Mouse (Mus musculus) frontal cortex, adult (tissue): ENCODE measurements around the gene Gimap5.

ENCODE experiments used
- ATAC-seq: cut with Nextera tagmentation; 2 replicates; pipeline ENCODE4 v1.9.2; 2017; ENCODE audit warnings: mild to moderate bottlenecking, moderate library complexity, mixed read lengths; ENCODE audit not compliant: low TSS enrichment

The Gimap5 gene

GRCm38 (mm10) chr6:48745959-48746889 lies at the start of gene Gimap5:
Gene Gimap5 (plus strand): TSS chr6:48746197.
- ATAC-seq, result peak; percentile 90

- no peak for ATAC-seq
These were observed 49.0 kb upstream of the Gimap5 start for GRCm38 (mm10) chr6:48696830-48697554.

DNA sequence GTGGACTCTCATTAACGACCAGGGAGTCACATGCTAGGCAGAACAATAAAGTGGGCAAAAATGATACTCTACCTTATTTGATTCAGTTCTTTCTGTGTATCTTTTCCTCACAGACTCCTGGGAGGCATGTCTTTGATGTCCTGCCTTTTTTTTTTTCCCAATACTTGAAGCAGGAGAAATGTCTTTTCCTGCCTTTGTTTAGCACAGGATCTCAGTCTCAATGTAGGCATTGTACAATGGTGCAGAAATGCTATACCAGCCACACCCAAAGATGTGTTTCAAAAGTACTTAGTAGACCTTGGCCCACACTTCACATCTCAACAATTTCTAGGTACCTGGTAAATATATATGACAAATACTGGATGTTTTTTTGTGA lies 48.5 kb upstream of the Gimap5 start:
- ATAC-seq, result no peak

GRCm38 (mm10) chr6:48698066-48698856 lies 47.7 kb upstream of the Gimap5 start:
- no peak for ATAC-seq

- no peak for ATAC-seq
These were observed 47.1 kb upstream of the Gimap5 start for GRCm38 (mm10) chr6:48698888-48699287.

DNA sequence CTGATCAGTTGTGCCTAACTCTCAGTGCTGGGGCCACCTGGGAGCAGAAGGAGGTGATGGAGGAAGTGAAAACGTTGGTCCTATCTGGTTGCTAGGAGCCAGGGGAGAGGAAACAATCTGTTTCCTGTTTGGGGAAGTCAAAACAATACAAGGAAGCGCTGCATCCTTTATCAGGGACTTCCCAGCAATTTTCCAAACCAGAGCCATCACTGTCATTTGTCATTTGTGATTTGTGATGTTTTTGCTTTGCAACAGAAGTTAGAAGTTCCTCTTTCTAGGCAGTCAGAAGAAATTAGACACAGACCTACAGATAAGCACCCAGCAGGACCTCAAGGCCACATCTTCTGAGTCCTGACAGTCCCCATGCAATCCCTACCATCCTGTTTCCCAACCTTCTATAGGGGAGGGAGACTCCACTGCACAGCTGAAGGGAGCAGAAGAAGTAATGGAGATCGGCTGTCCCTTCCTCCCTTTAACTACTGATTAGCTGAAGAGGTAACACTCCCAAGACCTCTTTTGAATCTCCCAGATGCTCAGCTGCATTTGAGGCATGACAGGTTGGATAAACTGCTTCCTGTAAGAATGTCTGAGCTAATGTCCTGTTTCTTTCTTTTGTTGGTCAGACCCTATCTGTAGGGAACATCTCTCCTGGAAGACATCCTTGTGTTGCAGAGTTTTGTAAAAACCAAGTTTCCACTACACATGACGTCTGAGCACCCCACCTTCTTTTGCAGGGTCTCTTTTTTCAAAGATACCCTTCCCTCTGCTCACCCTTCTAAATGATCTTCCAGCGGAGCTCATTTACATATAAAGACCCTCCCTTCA lies 45.5 kb upstream of the Gimap5 start:
- no peak for ATAC-seq

- no peak for ATAC-seq
These were observed 43.9 kb upstream of the Gimap5 start for GRCm38 (mm10) chr6:48702146-48702545.

- ATAC-seq, result no peak
These were observed 43.4 kb upstream of the Gimap5 start for GRCm38 (mm10) chr6:48702601-48703000.

GRCm38 (mm10) chr6:48704146-48704545 lies 41.9 kb upstream of the Gimap5 start:
- ATAC-seq, result no peak

GRCm38 (mm10) chr6:48706130-48706529 lies 39.9 kb upstream of the Gimap5 start:
- no peak for ATAC-seq

DNA sequence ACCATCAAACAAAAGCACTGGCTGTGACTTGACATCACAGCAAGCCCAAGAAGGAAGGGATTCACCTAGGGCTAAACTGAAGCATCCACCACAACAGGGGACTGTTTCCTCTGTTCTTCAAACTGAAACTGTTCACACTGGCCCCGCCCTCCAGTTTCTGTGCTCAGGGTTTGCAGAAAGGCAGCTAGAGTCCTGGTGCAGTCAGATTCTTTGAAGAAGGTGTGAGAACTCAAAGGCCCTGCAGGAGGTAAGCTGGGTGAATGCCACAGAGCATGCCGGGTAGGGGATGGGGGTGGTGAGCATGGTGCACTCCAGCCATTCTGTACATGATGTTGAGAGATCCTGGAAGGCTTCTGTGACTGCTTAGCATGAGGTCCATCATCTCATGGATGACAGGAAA lies 27.5 kb upstream of the Gimap5 start, which contains the start of the genes Gm28053 and Gimap7:
TSS of gene Gm28053 (plus strand) at position 153 of the 400 bp plus-strand sequence.
TSS of gene Gimap7 (plus strand) at position 167 of the 400 bp plus-strand sequence.
- ATAC-seq, result no peak

GRCm38 (mm10) chr6:48720326-48720725 lies 25.7 kb upstream of the Gimap5 start:
- ATAC-seq, result no peak

GRCm38 (mm10) chr6:48723468-48723867 lies 22.5 kb upstream of the Gimap5 start:
- no peak for ATAC-seq

- no peak; the same call in 1 of the 2 replicates for ATAC-seq
These were observed 20.5 kb upstream of the Gimap5 start for GRCm38 (mm10) chr6:48725476-48725875.

- ATAC-seq, result no peak
These were observed 18.2 kb upstream of the Gimap5 start for GRCm38 (mm10) chr6:48727761-48728160.

- ATAC-seq, result no peak
These were observed 13.1 kb upstream of the Gimap5 start for GRCm38 (mm10) chr6:48732864-48733304.

DNA sequence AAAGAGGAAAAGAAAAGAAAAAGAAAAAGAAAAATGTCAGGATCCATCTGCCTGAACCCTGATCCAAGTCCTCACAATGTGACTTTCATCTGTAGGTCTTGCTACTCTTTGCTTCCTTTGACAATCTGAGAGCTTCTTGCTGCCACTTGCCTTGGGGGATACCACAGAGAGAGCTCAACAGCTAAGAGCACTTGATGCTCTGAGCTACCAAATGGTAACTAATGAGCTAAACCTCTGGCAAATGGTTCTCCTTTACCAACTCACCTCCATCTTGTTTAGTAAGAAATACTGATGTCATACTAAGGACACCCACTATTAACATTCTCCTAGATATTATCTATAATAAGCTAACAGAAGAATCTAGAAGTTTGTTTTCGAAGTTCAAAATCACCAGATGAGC lies 12.3 kb upstream of the Gimap5 start:
- ATAC-seq, result no peak

DNA sequence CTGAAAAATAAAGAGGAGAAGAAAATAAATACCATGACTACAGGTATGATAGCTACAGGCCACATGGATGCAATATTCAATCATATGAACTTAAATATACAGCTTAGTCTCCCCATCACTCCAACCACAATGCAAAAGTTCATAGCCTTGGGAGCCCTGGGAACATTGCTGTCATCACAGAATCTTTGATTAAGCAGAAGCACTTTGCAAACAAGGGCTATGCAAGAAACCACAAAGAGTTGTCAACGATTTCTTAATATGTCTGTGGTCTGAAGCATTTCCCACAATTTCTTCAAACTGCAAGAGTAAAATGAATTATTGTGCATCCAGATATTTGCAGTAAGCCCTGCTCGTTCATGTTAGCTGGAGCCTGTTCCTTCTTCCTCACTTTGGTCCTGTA lies 8.9 kb upstream of the Gimap5 start:
- no peak for ATAC-seq

DNA sequence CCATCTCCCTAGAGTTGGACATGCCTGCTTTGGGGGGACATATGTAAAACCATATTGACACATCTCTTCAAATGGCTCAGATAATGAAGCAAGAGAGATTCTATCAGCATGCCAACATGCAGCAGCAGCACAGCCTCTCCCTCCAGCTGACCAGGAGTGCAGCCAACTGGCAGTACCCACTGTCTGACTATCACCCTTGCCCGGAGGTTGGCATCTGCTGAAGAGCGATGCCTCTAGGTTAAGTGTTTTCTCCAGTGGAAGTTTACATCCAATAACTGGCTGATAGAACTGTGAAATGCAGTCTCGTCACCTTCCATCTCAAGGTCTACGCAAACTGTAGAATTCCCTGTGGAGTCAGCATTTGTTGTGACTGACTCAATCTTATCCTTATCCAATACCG lies 8.3 kb upstream of the Gimap5 start:
- no peak for ATAC-seq

- no peak for ATAC-seq
These were observed 6.8 kb upstream of the Gimap5 start, which contains the start of gene Gimap1 for GRCm38 (mm10) chr6:48738961-48739779. Gene Gimap1 (plus strand): TSS chr6:48739054.
